Mouse (Mus musculus): ENCODE data around the gene Ccdc78. TPM values are rescaled to one million over a fixed set of nuclear protein-coding genes. Genes with fewer than 3 reads are reported as not detected.
"Not testable (repeated sequence)": the region's sequence is repeated elsewhere in the genome, so short reads cannot be mapped to it uniquely, and the experiment has no call there.

Gene Ccdc78
- polyA plus RNA-seq (2012; rRNA removed), result 1.3 and 1.6 TPM in 2 replicates

DNA sequence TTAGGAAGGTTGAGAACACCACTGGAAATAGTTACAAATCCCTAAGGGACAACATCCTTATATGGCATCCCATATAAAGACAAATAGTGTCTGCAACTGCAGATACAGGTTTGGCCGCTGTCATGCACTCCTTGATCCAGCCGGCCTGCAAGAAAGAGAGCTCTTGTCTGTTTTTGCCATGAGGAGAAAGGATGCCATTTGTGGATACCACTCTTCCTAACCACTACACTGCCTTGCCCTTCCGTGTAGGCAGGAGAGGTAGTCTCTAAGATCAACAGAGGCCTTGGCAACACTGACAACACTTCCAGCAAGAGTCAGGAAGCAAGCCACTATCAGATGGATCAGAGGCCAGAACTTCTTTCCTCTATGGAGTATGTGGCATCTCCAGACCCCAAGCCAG, at the start of gene Ccdc78:
Gene Ccdc78, plus strand, starts transcription at position 301 of the 400 bp plus-strand sequence.
- peaks cover 12% of the 10 kb centered on the region for H3K4me1 ChIP-seq (ENCODE audit: control insufficient read depth, insufficient read depth, low read length)
- no peaks in the 10 kb centered on the region for H3K27me3 ChIP-seq (ENCODE audit: control insufficient read depth, insufficient read depth, low read length)
- peak within 1 kb of the TSS; percentile 87 for H3K4me3 ChIP-seq (ENCODE audit: control insufficient read depth, low read depth, low read length)
- peaks cover 3% of the 10 kb centered on the region for H3K36me3 ChIP-seq (ENCODE audit: control insufficient read depth, insufficient read depth, low read length)
- peak within 1 kb of the TSS; percentile 71 for H3K27ac ChIP-seq (ENCODE audit: control insufficient read depth, insufficient read depth, low read depth, low read length)
- TF ChIP-seq CTCF (IDR thresholded peaks at IDR 0.05; ENCODE audit: control insufficient read depth, insufficient read depth, insufficient replicate concordance, low read depth, low read length) (no peak), POLR2A (IDR thresholded peaks at IDR 0.05; ENCODE audit: control insufficient read depth, low read depth, low read length) (no peak)

DNA sequence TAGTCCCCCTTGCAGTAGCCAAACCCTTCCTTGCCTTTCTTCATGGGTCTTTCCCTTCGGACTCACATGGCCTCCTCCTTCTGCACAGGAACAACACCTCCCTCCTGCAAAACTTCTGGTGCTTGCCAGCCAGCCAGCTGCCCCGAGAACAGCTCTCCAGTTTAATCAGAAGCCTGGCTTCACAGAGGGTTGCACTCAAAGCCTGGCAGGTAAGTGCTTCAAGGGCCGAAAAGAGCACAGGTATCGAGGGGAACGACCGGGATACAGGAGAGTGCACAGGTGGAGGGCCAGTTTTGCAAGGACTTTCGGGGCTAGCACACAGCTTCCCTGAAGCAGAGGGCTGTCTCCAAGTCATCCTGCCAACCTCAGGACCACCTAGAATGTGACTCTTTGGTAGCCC, 47.5 kb upstream of the Ccdc78 start:
- Histone ChIP-seq H3K4me1 (ENCODE audit: control insufficient read depth, insufficient read depth, low read length) (no peaks in the 10 kb centered on the region), H3K36me3 (ENCODE audit: control insufficient read depth, insufficient read depth, low read length) (no peaks in the 10 kb centered on the region), H3K27me3 (ENCODE audit: control insufficient read depth, insufficient read depth, low read length) (no peaks in the 10 kb centered on the region), H3K4me3 (ENCODE audit: control insufficient read depth, low read depth, low read length) (no peak overlapping the region), H3K27ac (ENCODE audit: control insufficient read depth, insufficient read depth, low read depth, low read length) (no peak overlapping the region)
- TF ChIP-seq CTCF (IDR thresholded peaks at IDR 0.05; ENCODE audit: control insufficient read depth, insufficient read depth, insufficient replicate concordance, low read depth, low read length), result no peak
- no peak for TF ChIP-seq POLR2A (IDR thresholded peaks at IDR 0.05; ENCODE audit: control insufficient read depth, low read depth, low read length)

DNA sequence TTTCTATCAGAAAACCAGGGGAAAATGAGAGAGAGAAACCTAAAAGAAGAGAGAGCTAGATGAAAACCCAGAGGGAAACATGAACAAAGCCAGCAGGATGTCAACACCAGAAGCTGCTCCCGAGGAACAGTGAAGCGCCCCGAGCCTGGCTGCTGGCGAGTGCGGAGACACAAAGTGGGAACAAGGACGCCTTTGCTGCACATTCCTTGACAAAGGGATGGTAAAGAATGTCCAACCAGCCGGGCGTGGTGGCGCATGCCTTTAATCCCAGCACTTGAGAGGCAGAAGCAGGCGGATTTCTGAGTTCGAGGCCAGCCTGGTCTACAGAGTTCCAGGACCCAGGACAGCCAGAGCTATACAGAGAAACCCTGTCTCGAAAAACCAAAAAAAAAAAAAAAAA, 44.9 kb upstream of the Ccdc78 start:
- H3K27ac ChIP-seq (ENCODE audit: control insufficient read depth, insufficient read depth, low read depth, low read length); H3K4me1 ChIP-seq (ENCODE audit: control insufficient read depth, insufficient read depth, low read length); H3K36me3 ChIP-seq (ENCODE audit: control insufficient read depth, insufficient read depth, low read length); H3K27me3 ChIP-seq (ENCODE audit: control insufficient read depth, insufficient read depth, low read length); H3K4me3 ChIP-seq (ENCODE audit: control insufficient read depth, low read depth, low read length): not testable (repeated sequence)

DNA sequence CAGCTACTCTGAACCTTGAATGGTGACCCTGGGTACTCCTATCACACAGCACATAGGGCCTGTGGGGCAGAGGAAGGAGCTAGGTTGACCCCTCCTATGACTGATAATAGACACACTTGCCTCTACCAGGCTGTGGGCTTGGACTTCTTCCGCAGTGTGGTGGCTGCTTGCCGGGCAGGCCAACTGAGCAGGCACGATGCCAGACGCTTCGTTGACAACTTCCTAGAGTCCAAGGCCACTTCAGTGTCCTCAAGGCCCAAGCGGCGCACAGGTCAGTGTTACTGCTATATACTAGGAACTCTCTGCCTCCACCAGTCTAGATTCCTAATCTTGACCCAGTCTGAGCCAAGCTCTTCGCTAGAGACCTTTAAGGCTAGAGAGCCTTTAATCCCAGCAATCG, 42.5 kb upstream of the Ccdc78 start:
- Histone ChIP-seq H3K36me3 (ENCODE audit: control insufficient read depth, insufficient read depth, low read length) (no peaks in the 10 kb centered on the region), H3K4me1 (ENCODE audit: control insufficient read depth, insufficient read depth, low read length) (peaks cover 5% of the 10 kb centered on the region), H3K27ac (ENCODE audit: control insufficient read depth, insufficient read depth, low read depth, low read length) (no peak overlapping the region), H3K27me3 (ENCODE audit: control insufficient read depth, insufficient read depth, low read length) (no peaks in the 10 kb centered on the region), H3K4me3 (ENCODE audit: control insufficient read depth, low read depth, low read length) (no peak overlapping the region)
- TF ChIP-seq POLR2A (IDR thresholded peaks at IDR 0.05; ENCODE audit: control insufficient read depth, low read depth, low read length) (no peak), CTCF (IDR thresholded peaks at IDR 0.05; ENCODE audit: control insufficient read depth, insufficient read depth, insufficient replicate concordance, low read depth, low read length) (no peak)

DNA sequence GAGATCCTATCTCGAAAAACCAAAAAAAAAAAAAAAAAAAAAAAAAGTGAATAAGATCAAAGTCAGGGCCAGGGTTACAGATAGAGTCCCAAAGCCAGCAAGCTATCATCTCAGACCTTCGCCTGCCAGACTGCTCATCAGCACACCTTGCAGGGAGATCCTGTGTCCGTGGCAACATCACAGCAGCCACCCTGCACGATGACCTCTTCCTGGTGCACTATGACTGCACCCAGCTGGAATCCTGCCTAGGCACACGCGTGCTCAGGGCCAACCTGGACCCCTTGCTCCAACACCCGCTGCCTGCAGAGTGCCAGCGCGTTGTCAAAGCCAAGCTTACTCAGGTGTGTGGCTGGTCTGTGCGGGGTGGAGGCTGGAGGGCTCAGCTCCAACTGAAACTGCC, 42.1 kb upstream of the Ccdc78 start:
- Histone ChIP-seq H3K27ac (ENCODE audit: control insufficient read depth, insufficient read depth, low read depth, low read length) (no peak overlapping the region), H3K36me3 (ENCODE audit: control insufficient read depth, insufficient read depth, low read length) (no peaks in the 10 kb centered on the region), H3K4me3 (ENCODE audit: control insufficient read depth, low read depth, low read length) (no peak overlapping the region), H3K4me1 (ENCODE audit: control insufficient read depth, insufficient read depth, low read length) (peaks cover 5% of the 10 kb centered on the region), H3K27me3 (ENCODE audit: control insufficient read depth, insufficient read depth, low read length) (no peaks in the 10 kb centered on the region)
- no peak for TF ChIP-seq POLR2A (IDR thresholded peaks at IDR 0.05; ENCODE audit: control insufficient read depth, low read depth, low read length)

DNA sequence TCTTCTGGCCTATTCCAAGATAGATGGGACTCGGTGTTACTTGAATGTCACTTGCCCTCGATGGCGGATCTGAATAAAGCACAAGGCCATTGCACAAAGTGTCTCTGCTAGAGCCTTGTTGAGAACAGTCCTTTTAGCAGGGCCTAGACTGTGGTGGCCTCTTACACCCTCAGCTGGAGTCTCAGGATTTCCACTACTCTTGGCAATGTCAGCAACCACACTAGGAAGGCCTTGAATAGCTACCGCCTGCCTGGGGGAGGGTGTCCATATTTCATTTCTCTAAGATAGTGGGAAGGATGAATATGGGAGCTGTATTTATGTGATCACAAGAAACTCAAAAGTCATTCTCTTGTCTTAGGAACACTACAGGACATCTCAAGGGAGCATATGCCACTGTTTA, 38.1 kb upstream of the Ccdc78 start:
- Histone ChIP-seq H3K4me3 (ENCODE audit: control insufficient read depth, low read depth, low read length) (no peak overlapping the region), H3K27ac (ENCODE audit: control insufficient read depth, insufficient read depth, low read depth, low read length) (no peak overlapping the region), H3K36me3 (ENCODE audit: control insufficient read depth, insufficient read depth, low read length) (no peaks in the 10 kb centered on the region), H3K27me3 (ENCODE audit: control insufficient read depth, insufficient read depth, low read length) (no peaks in the 10 kb centered on the region), H3K4me1 (ENCODE audit: control insufficient read depth, insufficient read depth, low read length) (peaks cover 5% of the 10 kb centered on the region)
- no peak for TF ChIP-seq CTCF (IDR thresholded peaks at IDR 0.05; ENCODE audit: control insufficient read depth, insufficient read depth, insufficient replicate concordance, low read depth, low read length)

DNA sequence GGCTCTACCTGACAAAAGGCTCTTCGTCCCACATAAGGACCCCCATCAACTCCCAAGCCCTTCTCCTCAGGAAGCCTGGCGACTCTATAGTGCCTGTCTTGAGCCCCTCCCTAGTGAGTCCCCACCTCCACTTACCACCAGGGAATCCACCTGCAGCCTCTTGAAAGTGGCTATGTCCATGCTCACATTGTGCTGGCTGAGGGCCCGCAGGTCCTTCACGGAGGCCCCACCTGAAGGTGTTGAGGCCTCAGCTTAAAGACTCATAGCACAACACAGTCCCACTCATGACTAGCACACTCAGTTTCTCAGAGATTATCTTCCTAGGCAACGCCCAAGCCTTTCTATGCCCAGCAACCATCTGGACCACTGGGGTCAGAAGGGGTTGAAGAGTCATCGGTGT, 37.1 kb upstream of the Ccdc78 start:
- no peak overlapping the region for H3K27ac ChIP-seq (ENCODE audit: control insufficient read depth, insufficient read depth, low read depth, low read length)
- peaks cover 4% of the 10 kb centered on the region for H3K4me1 ChIP-seq (ENCODE audit: control insufficient read depth, insufficient read depth, low read length)
- no peak overlapping the region for H3K4me3 ChIP-seq (ENCODE audit: control insufficient read depth, low read depth, low read length)
- no peaks in the 10 kb centered on the region for H3K36me3 ChIP-seq (ENCODE audit: control insufficient read depth, insufficient read depth, low read length)
- TF ChIP-seq CTCF (IDR thresholded peaks at IDR 0.05; ENCODE audit: control insufficient read depth, insufficient read depth, insufficient replicate concordance, low read depth, low read length), result no peak
- TF ChIP-seq POLR2A (IDR thresholded peaks at IDR 0.05; ENCODE audit: control insufficient read depth, low read depth, low read length), result no peak
- H3K27me3 ChIP-seq (ENCODE audit: control insufficient read depth, insufficient read depth, low read length), result no peaks in the 10 kb centered on the region

DNA sequence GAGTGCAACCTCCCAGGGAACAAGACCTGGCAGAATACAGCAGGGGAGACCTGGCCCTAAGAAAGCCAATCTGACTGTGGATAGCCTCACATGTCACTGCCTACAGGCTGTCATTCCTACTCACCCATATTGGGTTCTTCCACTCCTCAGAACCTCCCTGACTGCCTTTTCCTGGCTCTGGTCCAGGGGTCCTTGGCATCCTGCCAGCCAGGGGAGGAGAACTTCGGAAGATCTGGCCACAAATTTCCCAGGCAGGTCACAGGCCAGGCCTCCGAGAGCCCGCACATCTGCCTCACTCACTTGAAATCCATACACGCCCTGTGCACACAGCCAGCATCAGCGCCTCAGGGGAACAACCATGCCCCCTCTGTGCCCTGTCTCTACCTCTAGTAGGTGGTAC, 34.9 kb upstream of the Ccdc78 start:
- no peak overlapping the region for H3K4me3 ChIP-seq (ENCODE audit: control insufficient read depth, low read depth, low read length)
- H3K4me1 ChIP-seq (ENCODE audit: control insufficient read depth, insufficient read depth, low read length), result no peaks in the 10 kb centered on the region
- TF ChIP-seq POLR2A (IDR thresholded peaks at IDR 0.05; ENCODE audit: control insufficient read depth, low read depth, low read length) (no peak), CTCF (IDR thresholded peaks at IDR 0.05; ENCODE audit: control insufficient read depth, insufficient read depth, insufficient replicate concordance, low read depth, low read length) (no peak)
- no peak overlapping the region for H3K27ac ChIP-seq (ENCODE audit: control insufficient read depth, insufficient read depth, low read depth, low read length)
- no peaks in the 10 kb centered on the region for H3K27me3 ChIP-seq (ENCODE audit: control insufficient read depth, insufficient read depth, low read length)
- H3K36me3 ChIP-seq (ENCODE audit: control insufficient read depth, insufficient read depth, low read length), result no peaks in the 10 kb centered on the region

Measured in testis, adult 2 months (tissue).